Mouse (Mus musculus) liver, embryonic 11.5 days (tissue): ENCODE data around the gene Dtx4. TPM values are rescaled to one million over a fixed set of nuclear protein-coding genes. Genes with fewer than 3 reads are reported as not detected.

Experiments
- ATAC-seq: fragments of 200-750 bp; cut with Nextera tagmentation; replicated peaks from 2 replicates; pipeline ENCODE4 v1.8.0; 2017; ENCODE audit warnings: moderate number of reproducible peaks, mild to moderate bottlenecking, moderate TSS enrichment, moderate library complexity; ENCODE audit not compliant: low FRiP score
- DNase-seq: peaks from one replicate; pipeline ENCODE4 v3.0.0-alpha.2; 2017; ENCODE audit warnings: low spot score
- H3K27ac ChIP-seq: fragments of 300-500 bp; sonication (generic); 2 replicates; pipeline ENCODE4 v1.5.1; 2014; ENCODE audit warnings: mild to moderate bottlenecking, low read depth, low read length, control low read depth
- H3K27me3 ChIP-seq: fragments of 300-500 bp; sonication (generic); replicated peaks from 2 replicates; pipeline ENCODE4 v1.6.1; 2014; ENCODE audit warnings: low read length, mixed read lengths; ENCODE audit not compliant: control insufficient read depth, insufficient read depth
- H3K36me3 ChIP-seq: fragments of 300-500 bp; sonication (generic); 2 replicates; pipeline ENCODE4 v1.6.1; 2014; ENCODE audit warnings: mild to moderate bottlenecking, low read length, moderate library complexity, mixed read lengths; ENCODE audit not compliant: control insufficient read depth, insufficient read depth
- H3K4me1 ChIP-seq: fragments of 300-500 bp; sonication (generic); replicated peaks from 2 replicates; pipeline ENCODE4 v1.6.1; 2014; ENCODE audit warnings: low read length, mixed read lengths; ENCODE audit not compliant: control insufficient read depth, insufficient read depth
- H3K4me2 ChIP-seq: fragments of 300-500 bp; sonication (generic); 2 replicates; pipeline ENCODE4 v1.6.1; 2014; ENCODE audit warnings: mild to moderate bottlenecking, control low read depth, moderate library complexity
- H3K4me3 ChIP-seq: fragments of 300-500 bp; sonication (generic); 2 replicates; pipeline ENCODE4 v1.5.1; 2014; ENCODE audit warnings: low read depth, low read length, control low read depth
- H3K9ac ChIP-seq: fragments of 300-500 bp; sonication (generic); 2 replicates; pipeline ENCODE4 v1.6.1; 2014; ENCODE audit warnings: low read depth, low read length, control low read depth
- H3K9me3 ChIP-seq: fragments of 300-500 bp; sonication (generic); 2 replicates; pipeline ENCODE4 v1.6.1; 2016; ENCODE audit warnings: low read length, inconsistent platforms, mixed read lengths; ENCODE audit not compliant: control insufficient read depth
- WGBS: fragments of 180-500 bp; shearing (Covaris S2); extraction: QIAGEN DNeasy Blood & Tissue Kit; methylation state at CpG from one replicate; pipeline ENCODE4 v1.1.7; 2014; 5-methylcytosine and 5-hydroxymethylcytosine counted together
- polyA plus RNA-seq: library from polyadenylated mRNA; unstranded; fragments of >200 nt; fragmentation: Nextera tagmentation; extraction: Ambion mirVana; gene quantifications from 2 replicates; pipeline ENCODE4 v1.2.1, GENCODE M21; 2014

Dtx4 gene
- polyA plus RNA-seq, 1 experiment from 2014 or later, result 3.8 TPM

DNA sequence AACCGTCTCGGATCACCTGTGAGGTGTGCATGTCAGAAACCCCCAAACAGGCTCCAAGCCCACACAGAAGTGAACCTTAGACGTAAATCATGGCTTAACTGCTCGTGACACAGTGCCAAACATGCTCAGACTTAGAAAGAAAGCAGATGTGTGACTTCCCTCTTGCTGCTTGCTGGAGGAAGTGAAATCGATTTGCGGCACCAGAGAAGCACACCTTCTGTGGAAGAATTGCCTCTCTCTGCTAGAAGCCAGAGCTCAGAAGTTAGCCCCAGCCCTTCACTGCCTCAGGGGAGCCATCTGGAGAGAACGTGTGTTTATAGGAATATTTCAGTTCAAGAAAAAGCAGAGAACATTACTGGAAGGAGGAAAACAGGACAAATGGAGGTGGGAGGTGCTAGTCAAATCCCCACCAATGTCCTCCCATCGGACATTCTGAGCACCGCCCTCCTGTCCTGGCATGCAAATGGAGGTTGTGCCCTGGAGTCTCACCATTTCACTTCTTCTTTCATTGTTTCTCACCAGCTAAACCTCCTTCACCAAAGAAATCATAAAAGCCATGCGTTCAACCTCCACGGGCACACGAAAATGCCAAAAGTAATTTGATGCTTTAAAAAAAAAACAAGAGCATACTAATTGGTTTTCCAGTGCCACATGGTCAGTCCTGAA lies 43.7 kb downstream of the Dtx4 start:
- Histone ChIP-seq H3K4me3 (no peak overlapping the region), H3K4me2 (no peak overlapping the region), H3K27me3 (no peaks in the 10 kb centered on the region), H3K27ac (no peak overlapping the region), H3K9ac (no peak overlapping the region), H3K4me1 (no peaks in the 10 kb centered on the region), H3K9me3 (no peaks in the 10 kb centered on the region), H3K36me3 (no peaks in the 10 kb centered on the region)
- DNase-seq, result no peak
- 73% methylated on average over 12 of the region's 12 CpGs for WGBS
- no peak for ATAC-seq

DNA sequence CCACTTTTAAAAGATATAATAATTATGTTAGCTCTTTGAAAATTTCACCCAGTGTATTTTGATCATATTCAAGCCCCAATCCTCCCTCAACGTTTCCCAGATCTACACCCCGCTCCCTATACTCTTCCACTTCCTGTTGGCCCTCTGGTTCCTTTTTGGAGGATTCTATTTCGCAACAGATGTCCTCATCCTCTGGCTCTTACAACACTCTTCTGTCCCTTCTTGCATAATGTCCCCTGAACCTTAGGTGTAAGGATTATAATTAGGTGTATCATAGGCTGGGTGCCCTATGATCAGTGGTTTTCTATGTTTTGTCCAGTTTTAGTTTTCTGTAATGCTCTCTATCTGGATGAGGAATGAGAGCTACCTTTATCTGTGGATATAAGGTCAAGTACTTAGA lies 56.2 kb downstream of the Dtx4 start:
- DNase-seq (no peak), ATAC-seq (no peak)
- no peak overlapping the region for H3K4me2 ChIP-seq
- no peak overlapping the region for H3K9ac ChIP-seq
- no peaks in the 10 kb centered on the region for H3K9me3 ChIP-seq
- no peak overlapping the region for H3K27ac ChIP-seq
- H3K36me3 ChIP-seq, result no peaks in the 10 kb centered on the region
- WGBS, result 64% methylated on average over 3 of the region's 3 CpGs
- H3K27me3 ChIP-seq, result no peaks in the 10 kb centered on the region
- H3K4me1 ChIP-seq, result no peaks in the 10 kb centered on the region
- H3K4me3 ChIP-seq, result no peak overlapping the region

DNA sequence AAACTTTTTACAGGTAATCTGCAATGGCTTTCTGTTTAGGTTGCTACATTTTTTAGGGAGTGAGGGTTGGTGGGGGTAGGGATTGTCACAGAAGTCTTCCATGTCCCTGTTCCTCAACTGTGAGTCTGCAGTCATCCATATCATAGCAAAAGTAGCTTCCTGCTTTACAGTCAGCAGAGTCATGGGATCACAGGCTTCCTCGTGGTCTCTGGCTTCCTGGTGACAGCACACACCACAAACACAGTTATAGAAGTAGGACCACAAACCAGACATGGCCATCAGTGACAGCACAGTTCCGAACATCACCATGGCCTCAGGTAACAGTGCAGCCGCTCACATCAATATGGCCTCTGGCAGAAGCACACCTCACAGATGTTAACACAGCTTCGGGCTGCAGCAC lies 58.7 kb downstream of the Dtx4 start:
- H3K27ac ChIP-seq, result no peak overlapping the region

DNA sequence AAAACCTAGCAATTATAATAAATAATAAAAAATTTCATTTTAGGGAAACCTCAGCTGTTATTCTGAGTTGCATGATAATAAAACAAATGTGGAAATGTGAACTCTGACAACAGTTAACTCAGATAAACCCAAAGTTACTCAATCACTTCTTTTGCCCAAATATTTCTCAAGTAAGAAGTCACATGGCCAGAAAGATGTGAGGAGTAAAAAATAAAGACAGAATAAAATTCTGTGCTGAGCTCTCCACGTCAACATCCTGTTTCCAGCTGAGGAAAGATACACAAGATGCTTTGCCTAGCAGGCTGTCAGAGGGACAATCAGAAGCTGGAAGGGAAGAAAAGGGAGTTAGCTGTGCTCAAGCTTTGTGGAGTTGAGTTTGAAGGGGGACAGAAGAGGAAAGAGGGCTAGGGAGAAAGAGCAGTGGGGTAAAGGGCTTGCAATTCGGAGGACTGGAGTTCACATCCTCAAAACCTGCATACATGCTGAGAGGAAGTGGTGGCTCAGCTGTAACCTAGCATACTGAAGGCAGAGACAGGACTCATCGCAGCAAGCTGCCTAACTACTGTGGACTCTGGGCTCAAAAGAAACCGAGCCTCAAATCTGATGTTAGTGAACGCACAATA lies 61.0 kb downstream of the Dtx4 start:
- Histone ChIP-seq H3K4me1 (no peaks in the 10 kb centered on the region), H3K36me3 (no peaks in the 10 kb centered on the region), H3K4me3 (no peak overlapping the region), H3K9me3 (no peaks in the 10 kb centered on the region), H3K27me3 (no peaks in the 10 kb centered on the region), H3K4me2 (no peak overlapping the region), H3K27ac (no peak overlapping the region), H3K9ac (no peak overlapping the region)
- ATAC-seq, result no peak
- WGBS, result 52% methylated on average over 5 of the region's 5 CpGs
- DNase-seq, result no peak

More for the DNA sequence above, 58.7 kb downstream of the Dtx4 start:
- H3K4me3 ChIP-seq, result no peak overlapping the region
- 53% methylated on average over 4 of the region's 4 CpGs for WGBS
- H3K27me3 ChIP-seq, result no peaks in the 10 kb centered on the region
- no peaks in the 10 kb centered on the region for H3K36me3 ChIP-seq
- H3K4me1 ChIP-seq, result no peaks in the 10 kb centered on the region
- H3K4me2 ChIP-seq, result no peak overlapping the region
- H3K9ac ChIP-seq, result no peak overlapping the region
- no peak for DNase-seq
- ATAC-seq, result peak; percentile 20; the same call in 1 of the 2 replicates
- H3K9me3 ChIP-seq, result no peaks in the 10 kb centered on the region

DNA sequence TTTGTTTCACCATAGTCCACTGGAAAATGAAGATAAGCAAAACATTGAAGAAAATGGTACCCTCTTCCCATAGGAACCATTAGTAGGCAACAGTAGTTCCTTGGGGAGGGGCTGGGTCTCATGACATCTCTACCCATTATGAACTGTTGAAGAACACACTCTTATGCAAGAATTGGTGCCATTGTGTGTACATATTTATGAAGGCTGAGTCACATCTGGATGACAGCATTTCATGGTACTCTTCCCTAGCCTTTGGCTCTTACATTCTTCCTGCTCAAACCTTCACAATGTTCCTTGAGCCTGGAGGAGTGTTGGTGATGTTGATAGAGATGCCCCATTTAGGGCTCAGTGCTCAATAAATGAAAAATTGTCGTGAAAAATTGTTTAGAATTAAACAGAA lies 61.7 kb downstream of the Dtx4 start:
- Histone ChIP-seq H3K27ac (no peak overlapping the region), H3K9me3 (no peaks in the 10 kb centered on the region), H3K4me2 (no peak overlapping the region), H3K4me1 (no peaks in the 10 kb centered on the region), H3K36me3 (no peaks in the 10 kb centered on the region), H3K4me3 (no peak overlapping the region), H3K9ac (no peak overlapping the region), H3K27me3 (no peaks in the 10 kb centered on the region)
- ATAC-seq (no peak), DNase-seq (no peak)
- WGBS, result 42% methylated on average over 1 of the region's 1 CpGs

DNA sequence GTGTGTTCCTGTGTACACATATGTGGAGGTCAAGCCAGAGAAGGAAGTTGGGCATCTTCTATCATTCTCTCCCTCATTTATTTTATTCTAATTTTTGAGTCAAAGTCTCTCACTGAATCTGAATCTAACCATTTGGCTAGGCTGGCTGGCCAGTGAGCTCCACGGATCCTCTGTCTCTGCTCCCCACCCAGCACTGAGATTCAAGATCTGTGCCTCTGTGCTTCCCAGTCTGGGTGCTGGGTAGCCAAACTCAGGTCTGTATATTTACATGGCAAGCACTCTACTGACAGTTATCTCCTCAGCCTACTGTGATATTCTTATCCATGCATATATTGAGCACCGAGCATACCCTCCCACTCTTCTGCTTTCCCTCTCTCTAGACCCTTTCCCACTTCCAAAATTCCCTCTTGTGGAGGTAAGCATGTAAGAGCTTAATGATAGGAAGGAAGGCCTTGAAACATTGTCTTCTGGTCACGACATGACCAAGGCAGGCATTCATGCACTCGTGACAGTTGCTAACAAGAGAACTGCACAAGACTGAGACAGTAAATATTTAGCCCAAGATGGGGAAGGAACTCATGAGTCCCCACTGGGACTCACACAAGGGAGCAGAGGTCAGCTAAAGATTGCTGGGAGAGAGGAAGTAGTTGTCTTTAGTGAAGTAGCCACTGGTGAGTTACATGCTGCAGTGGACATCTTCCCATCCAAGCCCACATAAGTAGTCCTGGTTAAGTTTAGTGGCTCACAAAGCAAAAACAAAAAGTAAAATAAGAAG lies 65.3 kb downstream of the Dtx4 start:
- Histone ChIP-seq H3K4me1 (no peaks in the 10 kb centered on the region), H3K9me3 (no peaks in the 10 kb centered on the region), H3K4me2 (no peak overlapping the region), H3K4me3 (no peak overlapping the region), H3K9ac (no peak overlapping the region), H3K36me3 (no peaks in the 10 kb centered on the region), H3K27me3 (no peaks in the 10 kb centered on the region), H3K27ac (no peak overlapping the region)
- DNase-seq (no peak), ATAC-seq (no peak)
- 59% methylated on average over 4 of the region's 4 CpGs for WGBS

DNA sequence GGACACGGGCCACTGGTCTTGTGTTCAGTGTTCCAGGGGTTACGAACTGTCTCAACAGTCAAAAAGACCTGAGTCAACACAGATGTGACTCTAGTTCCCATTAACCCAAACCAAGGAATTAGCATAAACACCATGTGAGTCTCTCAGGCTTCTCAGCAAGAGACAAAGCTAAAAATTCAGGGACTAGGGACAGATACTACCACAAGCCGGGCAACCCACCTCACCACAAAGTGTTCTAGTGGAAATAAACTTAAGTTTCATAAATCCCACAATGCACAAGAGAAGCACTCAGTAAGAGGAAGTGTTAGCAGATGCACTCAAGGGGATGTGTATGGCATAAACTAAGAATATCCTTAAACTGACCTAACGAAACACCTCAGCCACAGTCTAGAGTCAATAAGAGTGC lies 66.2 kb downstream of the Dtx4 start:
- Histone ChIP-seq H3K4me2 (no peak overlapping the region), H3K9me3 (no peaks in the 10 kb centered on the region), H3K9ac (no peak overlapping the region), H3K27ac (no peak overlapping the region), H3K4me1 (no peaks in the 10 kb centered on the region), H3K36me3 (no peaks in the 10 kb centered on the region), H3K27me3 (no peaks in the 10 kb centered on the region), H3K4me3 (no peak overlapping the region)
- DNase-seq (no peak), ATAC-seq (no peak)
- 71% methylated on average over 4 of the region's 4 CpGs for WGBS

DNA sequence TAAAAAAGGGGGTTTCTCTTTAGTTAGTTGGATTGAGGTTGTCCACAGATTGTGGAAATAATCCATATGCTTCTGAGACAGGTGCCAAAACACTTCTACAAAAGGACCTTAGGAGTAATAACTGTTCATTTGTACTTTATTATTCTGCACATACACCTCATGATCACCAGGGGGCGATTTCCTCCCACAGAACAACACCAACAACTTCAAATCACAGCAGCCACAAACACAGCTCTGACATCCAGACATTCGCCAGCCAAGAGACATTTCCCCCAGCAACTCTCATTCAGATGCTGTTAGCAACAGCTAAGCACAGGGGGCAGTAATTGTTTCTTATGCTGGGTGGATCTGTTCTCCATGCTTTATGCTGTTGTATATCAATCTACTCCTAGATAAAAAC lies 68.2 kb downstream of the Dtx4 start:
- Histone ChIP-seq H3K36me3 (no peaks in the 10 kb centered on the region), H3K27me3 (no peaks in the 10 kb centered on the region), H3K4me3 (no peak overlapping the region), H3K4me2 (no peak overlapping the region), H3K9me3 (no peaks in the 10 kb centered on the region), H3K9ac (no peak overlapping the region), H3K27ac (no peak overlapping the region), H3K4me1 (no peaks in the 10 kb centered on the region)
- ATAC-seq (no peak), DNase-seq (no peak)
- 17% methylated on average over 2 of the region's 2 CpGs for WGBS
